Mouse (Mus musculus) left cerebral cortex, adult 8-10 months (tissue): Measurements from ENCODE around the gene Gm21797. TPM values are rescaled to one million over a fixed set of nuclear protein-coding genes. Genes with fewer than 3 reads are reported as not detected.
"Not testable (repeated sequence)": the region's sequence is repeated elsewhere in the genome, so short reads cannot be mapped to it uniquely, and the experiment has no call there.

ENCODE experiments used
- DNase-seq, 2 experiments: peaks; one replicate each; pipeline ENCODE4 v3.0.0; 2022; ENCODE audit warnings: low spot score in 2 of 2
- total RNA-seq, 4 experiments: library from RNA; stranded (reverse); gene quantifications; 2 replicates each; pipeline ENCODE4 v1.2.4; 2022

Gene Gm21797
- not detected for total RNA-seq

- DNase-seq = not testable (repeated sequence)
Observed at GRCm38 (mm10) chrY:40775665-40776064, at the start of gene Gm21797. Gene Gm21797 (minus strand): TSS chrY:40775765.

- DNase-seq = not testable (repeated sequence)
Observed at GRCm38 (mm10) chrY:40804614-40805013, 29.0 kb upstream of the Gm21797 start, which contains the start of gene Gm20795. Gene Gm20795 (plus strand): TSS chrY:40804914.

Other genes starting within 250 kb of the Gm21797 start
- gene Gm21852, start 123.8 kb downstream of the Gm21797 start, total RNA-seq = not detected
- not detected for gene Gm20795, start 29.1 kb upstream of the Gm21797 start, total RNA-seq